Mouse (Mus musculus): ENCODE measurements around the gene Ift80. TPM values are rescaled to one million over a fixed set of nuclear protein-coding genes. Genes with fewer than 3 reads are reported as not detected.

The Ift80 gene
- polyA plus RNA-seq, 1 experiment from 2014 or later = 10.4 TPM

- Histone ChIP-seq H3K36me3 (ENCODE audit: insufficient read depth, low read length) (no peaks in the 10 kb centered on the region), H3K27ac (no peak overlapping the region), H3K4me3 (replicated peaks; ENCODE audit: low read depth, low read length) (no peak overlapping the region), H3K27me3 (ENCODE audit: insufficient read depth, low read length) (no peaks in the 10 kb centered on the region), H3K4me1 (replicated peaks; ENCODE audit: insufficient read depth, low read length) (no peaks in the 10 kb centered on the region), H3K9ac (ENCODE audit: low read depth, low read length) (no peak overlapping the region), H3K4me2 (ENCODE audit: low read length) (no peak overlapping the region), H3K9me3 (replicated peaks; ENCODE audit: low read length) (no peaks in the 10 kb centered on the region)
- no peak for ATAC-seq (replicated peaks; ENCODE audit: low FRiP score, low read depth)
- no peak for DNase-seq (ENCODE audit: low spot score)
- no peak for TF ChIP-seq CTCF (IDR thresholded peaks at IDR 0.05; ENCODE audit: low read depth)
- WGBS = 59% methylated on average over 4 of the region's 4 CpGs
Observed at GRCm38 (mm10) chr3:68895426-68895825, 108.9 kb downstream of the Ift80 start.

GRCm38 (mm10) chr3:68886845-68887244 lies 117.5 kb downstream of the Ift80 start:
- ATAC-seq (replicated peaks; ENCODE audit: low FRiP score, low read depth) = no peak
- whole genome bisulfite sequencing = 90% methylated on average over 5 of the region's 5 CpGs
- H3K4me2 ChIP-seq (ENCODE audit: low read length) = no peak overlapping the region
- H3K27ac ChIP-seq = no peak overlapping the region
- no peak overlapping the region for H3K9ac ChIP-seq (ENCODE audit: low read depth, low read length)
- no peaks in the 10 kb centered on the region for H3K9me3 ChIP-seq (replicated peaks; ENCODE audit: low read length)
- no peaks in the 10 kb centered on the region for H3K4me1 ChIP-seq (replicated peaks; ENCODE audit: insufficient read depth, low read length)
- no peak for TF ChIP-seq CTCF (IDR thresholded peaks at IDR 0.05; ENCODE audit: low read depth)
- H3K27me3 ChIP-seq (ENCODE audit: insufficient read depth, low read length) = no peaks in the 10 kb centered on the region
- H3K36me3 ChIP-seq (ENCODE audit: insufficient read depth, low read length) = no peaks in the 10 kb centered on the region
- no peak for DNase-seq (ENCODE audit: low spot score)
- H3K4me3 ChIP-seq (replicated peaks; ENCODE audit: low read depth, low read length) = no peak overlapping the region

GRCm38 (mm10) chr3:68874079-68874478 lies 130.3 kb downstream of the Ift80 start:
- H3K4me3 ChIP-seq (replicated peaks; ENCODE audit: low read depth, low read length) = no peak overlapping the region
- 98% methylated on average over 2 of the region's 2 CpGs for WGBS
- ATAC-seq (replicated peaks; ENCODE audit: low FRiP score, low read depth) = no peak
- DNase-seq (ENCODE audit: low spot score) = no peak
- no peaks in the 10 kb centered on the region for H3K9me3 ChIP-seq (replicated peaks; ENCODE audit: low read length)
- no peaks in the 10 kb centered on the region for H3K36me3 ChIP-seq (ENCODE audit: insufficient read depth, low read length)
- no peak overlapping the region for H3K9ac ChIP-seq (ENCODE audit: low read depth, low read length)
- no peak overlapping the region for H3K4me2 ChIP-seq (ENCODE audit: low read length)
- TF ChIP-seq CTCF (IDR thresholded peaks at IDR 0.05; ENCODE audit: low read depth) = no peak
- peaks cover 8% of the 10 kb centered on the region; the same call in 1 of the 2 replicates for H3K27me3 ChIP-seq (ENCODE audit: insufficient read depth, low read length)
- H3K4me1 ChIP-seq (replicated peaks; ENCODE audit: insufficient read depth, low read length) = peaks cover 12% of the 10 kb centered on the region; the same call in 1 of the 2 replicates
- H3K27ac ChIP-seq = no peak overlapping the region

GRCm38 (mm10) chr3:68870568-68870950 lies 133.8 kb downstream of the Ift80 start:
- Histone ChIP-seq H3K36me3 (ENCODE audit: insufficient read depth, low read length) (no peaks in the 10 kb centered on the region), H3K27ac (no peak overlapping the region), H3K4me2 (ENCODE audit: low read length) (peak overlapping the region; percentile 98), H3K4me3 (replicated peaks; ENCODE audit: low read depth, low read length) (peak overlapping the region; percentile 61), H3K27me3 (ENCODE audit: insufficient read depth, low read length) (peaks cover 8% of the 10 kb centered on the region; the same call in 1 of the 2 replicates), H3K9ac (ENCODE audit: low read depth, low read length) (0 out of 2 replicates have a peak overlapping the region, but pooled peaks have one; percentile 54), H3K4me1 (replicated peaks; ENCODE audit: insufficient read depth, low read length) (peaks cover 12% of the 10 kb centered on the region; the same call in 1 of the 2 replicates), H3K9me3 (replicated peaks; ENCODE audit: low read length) (no peaks in the 10 kb centered on the region)
- DNase-seq (ENCODE audit: low spot score) (peak; percentile 18), ATAC-seq (replicated peaks; ENCODE audit: low FRiP score, low read depth) (no peak)
- 8% methylated on average over 15 of the region's 15 CpGs for WGBS
- TF ChIP-seq CTCF (IDR thresholded peaks at IDR 0.05; ENCODE audit: low read depth) = no peak

GRCm38 (mm10) chr3:68869691-68870567 lies 134.4 kb downstream of the Ift80 start:
- WGBS = under 1% methylated on average over 75 of the region's 96 CpGs
- ATAC-seq (replicated peaks; ENCODE audit: low FRiP score, low read depth) (peak; percentile 82), DNase-seq (ENCODE audit: low spot score) (peak; percentile 65)
- Histone ChIP-seq H3K27me3 (ENCODE audit: insufficient read depth, low read length) (peaks cover 8% of the 10 kb centered on the region; the same call in 1 of the 2 replicates), H3K4me3 (replicated peaks; ENCODE audit: low read depth, low read length) (peak overlapping the region; percentile 61), H3K4me1 (replicated peaks; ENCODE audit: insufficient read depth, low read length) (peaks cover 12% of the 10 kb centered on the region; the same call in 1 of the 2 replicates), H3K9ac (ENCODE audit: low read depth, low read length) (peak overlapping the region; percentile 54), H3K27ac (no peak overlapping the region), H3K9me3 (replicated peaks; ENCODE audit: low read length) (no peaks in the 10 kb centered on the region), H3K4me2 (ENCODE audit: low read length) (peak overlapping the region; percentile 98), H3K36me3 (ENCODE audit: insufficient read depth, low read length) (no peaks in the 10 kb centered on the region)
- peak; percentile 62 for TF ChIP-seq CTCF (IDR thresholded peaks at IDR 0.05; ENCODE audit: low read depth)

- H3K4me1 ChIP-seq (replicated peaks; ENCODE audit: insufficient read depth, low read length) = peaks cover 12% of the 10 kb centered on the region; the same call in 1 of the 2 replicates
- peak within 1 kb of the TSS; percentile 98 for H3K4me2 ChIP-seq (ENCODE audit: low read length)
- H3K4me3 ChIP-seq (replicated peaks; ENCODE audit: low read depth, low read length) = peak within 1 kb of the TSS; percentile 61
- WGBS = under 1% methylated on average over 54 of the region's 62 CpGs
- no peak within 1 kb of the TSS for H3K27ac ChIP-seq
- ATAC-seq (replicated peaks; ENCODE audit: low FRiP score, low read depth) (peak; percentile 49), DNase-seq (ENCODE audit: low spot score) (peak; percentile 42)
- H3K9ac ChIP-seq (ENCODE audit: low read depth, low read length) = peak within 1 kb of the TSS; percentile 54
- no peak for TF ChIP-seq CTCF (IDR thresholded peaks at IDR 0.05; ENCODE audit: low read depth)
- peaks cover 8% of the 10 kb centered on the region; the same call in 1 of the 2 replicates for H3K27me3 ChIP-seq (ENCODE audit: insufficient read depth, low read length)
- H3K9me3 ChIP-seq (replicated peaks; ENCODE audit: low read length) = no peaks in the 10 kb centered on the region
- no peaks in the 10 kb centered on the region for H3K36me3 ChIP-seq (ENCODE audit: insufficient read depth, low read length)
Observed at GRCm38 (mm10) chr3:68869211-68869690, 135.1 kb downstream of the Ift80 start, which contains the start of gene 1110032F04Rik. Gene 1110032F04Rik, plus strand, starts transcription at chr3:68869586.
